Mouse (Mus musculus) heart, adult 2 months (tissue): ENCODE data around the gene Fam149b. TPM values are rescaled to one million over a fixed set of nuclear protein-coding genes. Genes with fewer than 3 reads are reported as not detected.

Source experiments
- DNase-seq, 2 experiments: peaks; one replicate each; pipeline ENCODE4 v3.0.0; 2021
- H3K27ac ChIP-seq: fragments of 200-600 bp; 2 replicates; pipeline ENCODE4 v1.8.1; 2022
- H3K27me3 ChIP-seq: fragments of 200-500 bp; 2 replicates; pipeline ENCODE4 v1.6.1; 2012; ENCODE audit warnings: mild to moderate bottlenecking, low read length, inconsistent platforms, mixed read lengths; ENCODE audit not compliant: control insufficient read depth, insufficient read depth
- H3K36me3 ChIP-seq: fragments of 200-500 bp; 2 replicates; pipeline ENCODE4 v1.6.1; 2012; ENCODE audit warnings: low read length, inconsistent platforms; ENCODE audit not compliant: control insufficient read depth, insufficient read depth
- H3K4me1 ChIP-seq: fragments of 200-500 bp; 2 replicates; pipeline ENCODE4 v1.6.1; 2011; ENCODE audit warnings: low read length; ENCODE audit not compliant: control insufficient read depth, insufficient read depth
- H3K4me3 ChIP-seq: fragments of 200-600 bp; 2 replicates; pipeline ENCODE4 v1.8.1; 2022
- H3K79me2 ChIP-seq: fragments of 200-500 bp; replicated peaks from 2 replicates; pipeline ENCODE4 v1.6.1; 2012; ENCODE audit warnings: mild to moderate bottlenecking, inconsistent platforms, low read length, moderate library complexity, mixed read lengths; ENCODE audit not compliant: control insufficient read depth, insufficient read depth
- H3K9ac ChIP-seq: fragments of 200-500 bp; 2 replicates; pipeline ENCODE4 v1.6.1; 2012; ENCODE audit warnings: low read depth, mild to moderate bottlenecking, control low read depth, inconsistent platforms, low read length, mixed read lengths
- CTCF ChIP-seq: fragments of 200-600 bp; IDR thresholded peaks from 2 replicates; pipeline ENCODE4 v1.8.1; 2022; ENCODE audit warnings: antibody characterized with exemption, mild to moderate bottlenecking, moderate library complexity
- EP300 ChIP-seq: fragments of 200-500 bp; IDR thresholded peaks from 2 replicates; pipeline ENCODE4 v1.6.1; 2011; ENCODE audit warnings: low read depth, low read length, control low read depth; ENCODE audit not compliant: insufficient read depth
- POLR2A ChIP-seq: fragments of 200-500 bp; IDR thresholded peaks from 2 replicates; pipeline ENCODE4 v1.6.1; 2011; ENCODE audit warnings: mild to moderate bottlenecking, low read depth, low read length, control low read depth; ENCODE audit not compliant: insufficient read depth
- WGBS: fragments of 180-500 bp; shearing (Covaris S2); methylation state at CpG from one replicate; pipeline ENCODE4 v1.1.7; 2018; 5-methylcytosine and 5-hydroxymethylcytosine counted together
- intact Hi-C: fragments of 180-260 bp; cut with DNase I; formaldehyde crosslinking; loops from one replicate; pipeline ENCODE4 v1.15.1; 2025
- polyA plus RNA-seq: library from polyadenylated mRNA; depleted of rRNA; stranded (reverse); fragments of >200 nt; gene quantifications from 2 replicates; pipeline ENCODE4 v1.2.3, GENCODE M21; 2012
- total RNA-seq, 2 experiments: library from RNA; stranded (reverse); gene quantifications; 2 replicates each; pipeline ENCODE4 v1.2.3; 2021

Gene Fam149b
- total and polyA plus RNA-seq, 3 experiments: 23.1 to 30.1 (median 29.6) TPM

GRCm38 (mm10) chr14:20363230-20363629 lies 15.3 kb downstream of the Fam149b start:
- DNase-seq: no peak
- Histone ChIP-seq H3K36me3 (peaks cover 2% of the 10 kb centered on the region), H3K4me3 (no peak overlapping the region), H3K79me2 (no peaks in the 10 kb centered on the region), H3K9ac (no peak overlapping the region), H3K27me3 (no peaks in the 10 kb centered on the region), H3K4me1 (no peaks in the 10 kb centered on the region), H3K27ac (no peak overlapping the region)
- no peak for TF ChIP-seq CTCF
- no peak for TF ChIP-seq EP300
- no peak for TF ChIP-seq POLR2A
- intact Hi-C loops: no loop called here
- WGBS: 82% methylated on average over 4 of the region's 4 CpGs

- TF ChIP-seq POLR2A: no peak
- no peak for TF ChIP-seq CTCF
- TF ChIP-seq EP300: no peak
- Histone ChIP-seq H3K27me3 (no peaks in the 10 kb centered on the region), H3K27ac (no peak overlapping the region), H3K9ac (no peak overlapping the region), H3K4me3 (no peak overlapping the region), H3K4me1 (no peaks in the 10 kb centered on the region), H3K79me2 (no peaks in the 10 kb centered on the region), H3K36me3 (no peaks in the 10 kb centered on the region; the same call in 1 of the 2 replicates)
- intact Hi-C loops: no loop called here
- 95% methylated on average over 3 of the region's 3 CpGs for WGBS
- DNase-seq: no peak
Observed at GRCm38 (mm10) chr14:20368271-20368670, 20.3 kb downstream of the Fam149b start.

- no peaks in the 10 kb centered on the region for H3K36me3 ChIP-seq
- H3K27ac ChIP-seq: no peak overlapping the region
- H3K4me3 ChIP-seq: no peak overlapping the region
- no peak overlapping the region for H3K9ac ChIP-seq
- TF ChIP-seq EP300 (no peak), POLR2A (no peak), CTCF (no peak)
- intact Hi-C loops: no loop called here
- no peaks in the 10 kb centered on the region for H3K79me2 ChIP-seq
- H3K27me3 ChIP-seq: no peaks in the 10 kb centered on the region
- no peak for DNase-seq
- H3K4me1 ChIP-seq: no peaks in the 10 kb centered on the region
- WGBS: 80% methylated on average over 7 of the region's 7 CpGs
Observed at GRCm38 (mm10) chr14:20370798-20371197, 22.8 kb downstream of the Fam149b start.

GRCm38 (mm10) chr14:20371854-20372253 lies 23.9 kb downstream of the Fam149b start:
- Histone ChIP-seq H3K36me3 (no peaks in the 10 kb centered on the region), H3K9ac (no peak overlapping the region), H3K27ac (no peak overlapping the region), H3K27me3 (no peaks in the 10 kb centered on the region), H3K79me2 (no peaks in the 10 kb centered on the region), H3K4me3 (no peak overlapping the region), H3K4me1 (no peaks in the 10 kb centered on the region)
- 92% methylated on average over 1 of the region's 1 CpGs for WGBS
- DNase-seq: no peak
- intact Hi-C loops: no loop called here
- TF ChIP-seq POLR2A (no peak), EP300 (no peak), CTCF (no peak)

- intact Hi-C loops: no loop called here
Observed at GRCm38 (mm10) chr14:20377112-20377521, 29.2 kb downstream of the Fam149b start.

GRCm38 (mm10) chr14:20378313-20379061 lies 30.5 kb downstream of the Fam149b start:
- no peak overlapping the region for H3K27ac ChIP-seq
- H3K36me3 ChIP-seq: no peaks in the 10 kb centered on the region
- TF ChIP-seq POLR2A: no peak
- TF ChIP-seq EP300: no peak
- peak; percentile 71 for TF ChIP-seq CTCF
- no peak overlapping the region for H3K4me3 ChIP-seq
- no peak overlapping the region for H3K9ac ChIP-seq
- no peaks in the 10 kb centered on the region for H3K4me1 ChIP-seq
- WGBS: 46% methylated on average over 13 of the region's 13 CpGs
- DNase-seq: peak in 1 of 2 experiments; percentile 53
- H3K79me2 ChIP-seq: no peaks in the 10 kb centered on the region
- intact Hi-C loops: no loop called here
- no peaks in the 10 kb centered on the region for H3K27me3 ChIP-seq

More at GRCm38 (mm10) chr14:20377112-20377521, 29.2 kb downstream of the Fam149b start:
- no peak overlapping the region for H3K27ac ChIP-seq
- no peaks in the 10 kb centered on the region for H3K36me3 ChIP-seq
- 40% methylated on average over 4 of the region's 4 CpGs for WGBS
- no peak overlapping the region for H3K4me3 ChIP-seq
- TF ChIP-seq EP300 (no peak), CTCF (no peak), POLR2A (no peak)
- no peaks in the 10 kb centered on the region for H3K4me1 ChIP-seq
- H3K27me3 ChIP-seq: no peaks in the 10 kb centered on the region
- no peaks in the 10 kb centered on the region for H3K79me2 ChIP-seq
- no peak overlapping the region for H3K9ac ChIP-seq
- no peak for DNase-seq
